Mouse (Mus musculus) 416B (cell line): ENCODE measurements around the gene Bcas3.

Experiments
- DNase-seq: peaks from one replicate; pipeline ENCODE4 v3.0.0; 2011; ENCODE audit warnings: low read depth

Gene Bcas3

DNA sequence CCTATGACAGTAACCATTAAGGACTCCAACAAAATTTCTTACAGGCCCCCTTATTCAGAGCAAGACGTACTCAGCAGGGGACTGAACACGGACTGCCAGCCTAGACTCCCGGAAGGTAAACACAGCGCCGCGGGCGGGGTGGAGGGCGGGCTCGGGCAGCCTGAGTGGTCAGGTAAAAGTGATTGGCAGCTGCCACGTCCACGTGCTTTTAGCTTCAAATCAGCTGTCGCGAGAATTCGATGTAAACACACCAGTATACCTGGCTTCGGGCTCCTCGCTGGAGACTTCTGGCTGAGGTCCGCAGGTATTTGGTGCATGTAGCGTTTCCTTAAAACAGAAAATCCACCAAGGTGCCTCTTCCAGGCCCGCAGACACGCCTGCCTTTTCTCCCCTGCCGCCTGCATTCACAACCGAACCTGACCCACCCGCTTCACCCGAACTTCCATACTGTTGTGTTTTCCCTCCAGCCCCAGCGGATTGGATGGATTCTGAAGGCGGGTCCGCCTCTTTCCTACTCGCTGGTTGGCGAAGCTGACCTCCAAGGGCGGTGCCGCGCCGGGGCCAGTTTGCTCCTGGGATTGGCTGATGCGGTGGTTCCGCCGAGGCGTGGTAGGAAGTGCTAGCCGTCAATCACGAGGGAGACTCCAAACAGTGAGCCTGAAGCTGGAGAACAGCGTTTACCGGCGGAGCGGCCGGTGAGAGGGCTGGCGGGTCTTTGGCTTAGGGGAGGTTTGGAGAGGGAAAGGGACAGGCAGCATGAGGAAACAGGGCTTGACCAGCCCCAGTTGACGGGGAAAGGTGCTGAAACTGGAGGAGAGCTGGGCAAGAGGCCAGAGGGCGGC lies at the start of gene Bcas3:
TSS of gene Bcas3 (plus strand) at position 629 of the 842 bp plus-strand sequence.
- peak; percentile 99 for DNase-seq

DNA sequence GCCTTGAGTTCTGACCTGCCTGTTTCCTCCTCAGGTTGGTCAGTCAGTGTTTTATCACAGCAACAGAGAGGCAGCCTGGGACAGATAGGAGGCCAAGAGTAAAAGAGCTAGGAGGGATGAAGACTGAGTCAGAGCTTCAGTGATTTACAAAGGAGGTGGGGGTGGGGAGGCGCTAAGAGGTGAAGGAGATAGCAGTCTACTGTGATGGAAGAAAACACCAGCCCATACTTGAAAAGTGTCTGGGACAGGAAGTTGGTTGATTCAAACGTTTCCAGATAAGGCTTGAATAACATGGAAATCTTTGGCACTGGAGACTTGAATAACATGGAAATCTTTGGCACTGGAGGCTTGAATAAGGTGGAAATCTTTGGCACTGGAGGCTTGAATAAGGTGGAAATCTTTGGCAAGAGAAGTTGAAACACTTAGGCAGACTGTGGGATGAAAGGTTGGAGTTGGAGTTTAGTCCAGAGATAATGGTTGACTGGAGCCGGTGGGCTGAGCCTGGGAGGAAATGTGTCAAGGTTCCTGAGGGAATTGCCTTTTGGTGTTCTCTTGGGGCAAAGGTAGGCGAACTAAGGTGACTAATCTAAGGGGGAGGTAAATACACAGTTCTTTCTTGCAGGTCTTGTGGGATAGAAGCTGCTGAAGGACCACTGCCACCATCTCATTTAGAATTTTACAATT lies 46.2 kb upstream of the Bcas3 start:
- peak; percentile 28 for DNase-seq

DNA sequence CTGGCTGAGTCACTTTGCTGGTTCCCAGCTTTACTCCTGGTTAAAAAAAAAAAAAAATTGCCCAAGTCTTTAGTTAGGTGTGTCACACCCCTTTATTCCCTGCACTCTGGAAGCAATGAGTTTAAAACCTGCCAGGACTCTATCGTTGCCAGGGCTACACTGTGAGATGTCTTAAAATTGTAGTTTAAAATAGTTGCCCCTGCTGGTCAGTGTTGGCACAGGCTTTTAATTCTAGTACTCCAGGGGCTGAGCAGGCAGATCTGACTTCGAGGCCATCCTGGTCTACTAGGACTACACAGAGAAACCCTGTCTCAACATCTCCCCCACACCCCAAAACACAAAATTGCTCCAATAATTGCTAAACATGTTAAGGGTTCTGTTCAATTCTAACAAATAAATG lies 44.2 kb upstream of the Bcas3 start:
- DNase-seq = peak; percentile 36

DNA sequence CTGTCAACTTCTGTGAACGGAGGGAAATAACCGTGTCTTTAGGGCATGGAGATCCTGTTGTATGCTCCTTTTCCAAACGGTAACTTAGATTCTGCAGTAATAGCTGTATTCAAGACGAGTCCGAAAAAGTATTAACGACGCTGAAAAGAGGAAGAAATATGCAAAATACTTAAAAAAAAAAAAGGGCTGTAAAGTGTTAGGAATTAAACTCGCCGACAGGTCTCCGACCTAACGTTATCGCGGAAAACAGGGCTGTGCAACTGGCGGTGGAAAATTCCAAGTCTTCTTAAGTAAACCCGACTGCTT lies 42.6 kb upstream of the Bcas3 start:
- DNase-seq = no peak

DNA sequence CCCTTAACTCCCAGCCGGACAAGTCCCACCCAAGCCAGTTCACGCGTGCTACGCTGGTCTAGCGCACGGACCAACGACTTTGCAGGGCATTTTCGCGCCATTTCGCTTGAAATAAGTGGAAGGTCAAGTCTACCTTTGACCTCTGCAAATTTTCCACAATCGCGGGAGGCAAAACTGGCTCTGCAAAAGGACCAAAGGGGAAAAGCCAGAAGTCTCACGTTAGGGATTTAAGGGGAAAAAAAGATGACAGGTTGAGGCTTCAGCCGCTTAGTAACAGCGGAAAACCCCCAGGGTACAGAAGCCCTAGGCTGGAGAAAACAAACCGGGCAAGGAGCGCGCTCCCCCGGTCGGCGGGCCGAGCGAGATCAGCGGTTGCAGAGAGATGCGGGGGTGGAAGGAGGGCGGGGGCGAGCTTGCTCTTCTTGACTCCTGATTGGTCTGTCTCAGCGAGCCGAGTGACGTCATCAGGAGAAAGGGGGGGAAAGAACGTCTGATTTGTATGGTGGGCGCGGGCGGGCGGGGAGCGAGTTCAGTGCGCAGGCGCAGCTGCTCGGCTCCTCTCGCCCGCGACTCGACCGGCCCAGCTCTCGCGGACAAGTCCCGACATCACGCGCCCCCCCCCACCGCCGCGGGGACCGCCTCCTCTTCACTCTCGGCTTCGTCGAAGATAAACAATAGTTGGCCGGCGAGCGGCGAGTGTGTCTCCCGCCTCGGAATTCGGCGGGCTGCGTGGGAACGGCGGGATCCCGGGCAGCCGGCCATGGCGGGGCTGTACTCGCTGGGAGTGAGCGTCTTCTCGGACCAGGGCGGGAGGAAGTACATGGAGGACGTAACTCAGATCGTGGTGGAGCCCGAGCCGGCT lies 42.0 kb upstream of the Bcas3 start, which contains the start of gene Ppm1d:
TSS of gene Ppm1d (plus strand) at position 532 of the 862 bp plus-strand sequence.
- DNase-seq = peak; percentile 99

DNA sequence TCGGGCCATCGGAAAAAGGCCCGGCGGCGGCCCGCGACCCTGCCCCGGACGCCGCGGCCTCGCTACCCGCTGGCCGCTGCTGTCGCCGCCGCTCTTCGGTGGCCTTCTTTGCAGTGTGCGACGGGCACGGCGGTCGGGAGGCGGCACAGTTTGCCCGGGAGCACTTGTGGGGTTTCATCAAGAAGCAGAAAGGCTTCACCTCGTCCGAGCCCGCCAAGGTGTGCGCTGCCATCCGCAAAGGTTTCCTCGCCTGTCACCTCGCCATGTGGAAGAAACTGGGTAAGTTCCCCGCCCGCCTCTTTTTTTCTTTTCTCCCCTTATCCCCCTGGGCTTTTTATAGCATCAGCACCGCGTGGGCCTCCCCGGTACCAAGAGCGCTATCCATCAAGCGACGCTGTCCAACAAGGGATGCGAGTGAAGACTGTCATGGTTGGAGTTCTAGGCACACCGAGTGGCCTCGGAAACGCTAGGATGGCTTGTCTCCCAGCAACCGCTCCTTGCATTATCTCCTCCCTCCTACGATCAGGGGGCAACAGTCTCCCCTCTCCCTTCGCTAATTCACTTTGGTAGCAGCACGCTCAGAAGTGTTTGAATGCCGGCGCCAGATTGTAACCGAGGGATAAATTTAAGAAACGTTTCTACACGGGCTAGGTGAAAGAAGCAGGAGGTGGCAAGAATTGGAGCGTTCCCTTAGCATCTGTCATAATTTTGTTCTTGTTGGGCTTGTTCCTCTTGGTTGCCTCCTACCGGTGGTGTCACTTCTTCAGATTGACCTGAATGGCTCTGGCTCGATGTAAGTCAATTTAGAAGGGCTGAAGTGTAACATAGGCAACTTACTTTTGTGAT lies 41.1 kb upstream of the Bcas3 start:
- peak; percentile 83 for DNase-seq

DNA sequence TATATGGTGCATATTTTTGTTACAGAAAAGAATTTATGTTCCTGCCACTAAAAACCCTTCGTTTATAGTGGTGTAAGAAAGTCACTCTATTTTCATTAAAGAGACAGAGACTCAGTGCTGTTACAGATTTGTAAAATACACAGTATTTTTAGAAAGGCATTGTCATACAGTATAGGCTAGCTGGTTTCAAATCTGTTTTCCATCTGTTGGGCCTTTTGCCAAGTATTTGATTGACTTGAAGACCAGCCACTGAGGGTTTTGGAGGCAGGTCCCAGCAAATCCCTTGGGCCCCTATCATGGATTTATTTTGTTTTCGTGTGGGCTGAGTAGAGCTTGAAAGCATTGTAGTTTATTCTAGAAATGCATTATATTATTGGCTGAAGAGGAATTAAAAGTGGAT lies 40.1 kb upstream of the Bcas3 start:
- peak; percentile 89 for DNase-seq

DNA sequence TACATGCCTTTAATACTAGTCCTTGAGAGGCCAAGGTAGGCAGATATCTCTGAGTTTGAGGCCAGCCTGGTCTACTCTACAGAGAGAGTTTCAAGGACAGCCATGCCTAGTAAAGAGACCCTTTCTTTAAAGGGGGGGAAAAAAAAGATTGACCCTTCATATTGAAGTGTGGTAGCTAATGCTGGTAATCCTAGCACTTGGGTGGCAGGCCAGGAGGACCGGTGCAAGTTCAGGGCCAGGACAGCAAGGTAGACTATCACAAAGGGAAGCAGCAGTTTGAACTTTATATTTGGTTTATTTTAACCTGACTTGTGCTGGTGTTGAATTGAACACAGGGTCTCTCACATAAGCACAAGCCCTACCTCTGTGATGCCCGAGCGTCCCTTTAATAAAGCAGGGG lies 39.6 kb upstream of the Bcas3 start:
- no peak for DNase-seq

DNA sequence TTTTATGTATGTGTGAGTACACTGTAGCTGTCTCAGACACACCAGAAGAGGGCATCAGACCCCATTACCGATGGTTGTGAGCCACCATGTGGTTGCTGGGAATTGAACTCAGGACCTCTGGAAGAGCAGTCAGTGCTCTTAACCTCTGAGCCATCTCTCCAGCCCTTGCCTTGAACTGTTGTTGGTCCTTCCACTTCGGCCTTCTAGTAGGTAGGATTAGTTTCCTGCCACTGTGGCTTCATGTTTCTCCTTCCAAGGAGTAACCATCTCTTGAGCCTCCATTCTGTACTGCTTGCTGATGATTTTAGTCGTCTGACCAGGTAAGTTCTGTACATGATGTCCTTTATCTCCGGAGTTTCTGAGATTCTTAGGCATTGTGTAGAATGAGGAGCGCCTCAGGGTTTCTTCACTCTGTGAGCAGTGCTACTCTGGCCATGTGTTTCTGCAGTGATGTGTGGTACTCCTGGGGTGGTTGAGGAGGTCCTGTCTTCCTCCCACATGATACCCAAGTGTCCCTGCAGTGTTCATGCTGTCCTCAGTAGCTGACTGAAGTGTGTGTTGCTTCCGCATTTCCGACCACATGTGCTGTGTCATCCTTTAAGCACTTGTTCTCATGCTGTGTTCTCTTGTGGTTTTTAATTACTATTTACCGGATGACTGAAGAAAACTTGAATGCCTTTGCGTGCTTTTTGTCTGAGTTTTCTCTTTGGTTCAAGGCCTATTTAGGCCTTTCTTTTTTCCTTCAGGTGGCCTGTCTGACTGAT lies 29.2 kb upstream of the Bcas3 start:
- DNase-seq = peak; percentile 93

DNA sequence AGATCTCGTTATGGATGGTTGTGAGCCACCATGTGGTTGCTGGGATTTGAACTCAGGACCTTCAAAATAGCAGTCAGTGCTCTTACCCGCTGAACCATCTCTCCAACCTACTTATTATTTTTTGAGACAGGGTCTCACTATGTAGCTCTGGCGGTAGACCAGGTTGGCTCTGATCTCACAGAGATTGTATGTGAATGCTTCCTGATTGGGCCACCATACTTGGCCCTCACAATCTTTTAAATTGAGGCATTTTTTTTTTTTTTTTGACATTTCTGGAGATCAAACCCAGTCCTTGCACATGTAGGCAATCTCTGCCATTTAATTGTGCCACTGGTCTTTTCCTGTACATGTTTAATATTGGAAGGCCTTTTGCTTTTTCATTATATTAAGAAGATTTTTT lies 24.2 kb upstream of the Bcas3 start:
- DNase-seq = no peak

DNA sequence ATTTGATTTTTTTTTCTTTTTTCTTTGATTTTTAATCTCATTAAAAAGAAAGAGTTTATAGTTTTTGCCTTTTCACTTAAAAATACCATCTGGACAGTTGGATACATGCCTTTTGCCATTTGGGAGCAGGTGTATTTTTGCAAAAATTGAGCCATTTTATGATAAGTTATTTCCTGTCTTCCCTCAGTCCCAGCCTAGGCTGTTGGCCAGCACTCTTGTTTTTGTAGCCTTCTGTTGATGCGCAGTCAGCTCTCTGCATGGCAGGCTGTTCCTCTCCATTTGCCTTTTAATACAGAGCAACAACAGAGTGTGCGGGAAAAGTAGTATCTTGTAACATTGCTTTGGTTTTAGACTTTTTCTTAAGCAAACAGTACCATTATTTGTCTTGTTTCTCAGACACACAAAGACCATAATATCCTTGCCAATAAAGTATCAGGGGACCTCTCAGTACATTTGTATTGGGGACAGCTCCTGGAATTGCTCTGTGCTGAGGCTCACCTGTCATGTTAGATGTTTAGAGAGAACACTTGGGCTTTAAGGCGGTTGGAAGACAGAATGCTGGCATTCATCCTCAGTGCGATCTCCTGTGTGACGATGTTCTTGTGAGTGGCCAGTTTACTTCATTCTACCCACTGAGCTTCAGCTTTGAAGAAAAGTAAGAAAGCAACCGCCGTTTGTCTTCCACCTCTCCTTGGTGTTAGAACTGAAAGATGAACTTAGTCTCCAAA lies 23.6 kb upstream of the Bcas3 start:
- no peak for DNase-seq

DNA sequence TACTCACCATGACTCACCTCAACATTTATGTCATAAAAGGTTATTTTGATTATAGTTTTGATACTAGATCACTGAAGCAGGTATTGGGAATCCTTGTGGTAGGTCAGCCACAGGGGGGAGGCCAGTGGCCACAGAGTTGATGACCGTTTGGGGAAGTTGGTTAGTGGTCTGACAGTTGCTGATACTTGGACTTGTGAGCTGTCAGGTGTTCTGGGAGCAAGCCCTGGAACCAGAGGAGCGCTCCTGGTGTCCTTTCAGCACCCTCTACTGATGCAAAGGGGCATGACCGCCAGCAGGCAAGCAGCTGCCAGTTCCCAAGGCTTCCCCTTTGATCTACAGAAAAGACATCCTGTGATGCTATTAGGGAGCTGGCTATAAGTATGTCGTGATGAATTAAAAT lies 18.2 kb upstream of the Bcas3 start:
- peak; percentile 78 for DNase-seq

DNA sequence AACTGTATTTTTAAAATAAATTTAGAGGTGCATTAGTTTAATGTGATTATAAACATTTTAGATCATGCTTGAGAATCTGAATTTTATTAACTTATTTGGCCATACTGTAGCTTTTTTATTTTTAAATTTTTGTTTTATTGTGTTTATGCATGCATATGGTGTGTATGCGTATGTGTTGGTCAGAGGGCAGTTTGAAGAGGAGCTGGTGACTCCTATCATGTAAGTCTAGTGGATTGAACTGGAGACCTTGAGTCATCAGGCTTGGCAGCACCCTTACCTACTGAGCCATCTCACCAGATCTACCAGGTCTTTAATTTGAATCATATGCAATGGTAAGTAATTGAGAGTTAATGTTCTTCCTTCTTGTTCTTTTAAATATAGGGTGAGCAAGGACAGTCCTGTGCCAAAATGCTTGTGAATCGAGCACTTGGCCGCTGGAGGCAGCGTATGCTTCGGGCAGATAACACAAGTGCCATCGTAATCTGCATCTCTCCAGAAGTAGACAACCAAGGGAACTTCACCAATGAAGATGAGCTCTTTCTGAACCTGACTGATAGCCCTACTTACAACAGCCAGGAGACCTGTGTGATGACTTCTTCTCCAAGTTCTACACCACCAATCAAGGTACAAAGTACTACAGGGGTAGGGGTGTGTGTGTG lies 13.7 kb upstream of the Bcas3 start:
- DNase-seq = no peak

DNA sequence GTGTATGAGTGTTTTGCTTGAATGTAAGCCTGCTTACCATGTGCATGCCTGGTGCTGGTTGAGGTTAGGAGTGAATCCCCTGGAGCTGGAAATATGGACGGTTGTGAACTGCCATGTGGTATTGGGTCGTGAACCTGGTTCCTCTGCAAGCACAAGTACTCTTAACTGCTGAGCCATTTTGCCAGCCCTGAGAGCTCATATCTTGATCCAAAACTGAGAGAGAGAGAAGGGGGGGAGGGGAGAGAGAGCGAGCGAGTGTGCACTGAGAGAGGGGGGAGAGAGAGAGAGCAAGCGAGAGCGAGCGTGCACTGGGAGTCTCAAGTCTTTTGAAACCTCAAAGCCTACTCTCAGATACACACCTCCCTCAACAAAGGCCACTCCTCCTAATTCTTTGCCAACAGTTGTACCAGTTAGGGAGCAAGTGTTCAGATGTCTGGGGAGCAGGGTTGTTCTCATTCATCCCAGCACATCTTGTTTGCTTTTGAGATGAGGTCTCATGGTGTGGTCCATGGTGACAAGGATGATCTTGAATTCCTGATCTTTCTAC lies 12.8 kb upstream of the Bcas3 start:
- DNase-seq = no peak

DNA sequence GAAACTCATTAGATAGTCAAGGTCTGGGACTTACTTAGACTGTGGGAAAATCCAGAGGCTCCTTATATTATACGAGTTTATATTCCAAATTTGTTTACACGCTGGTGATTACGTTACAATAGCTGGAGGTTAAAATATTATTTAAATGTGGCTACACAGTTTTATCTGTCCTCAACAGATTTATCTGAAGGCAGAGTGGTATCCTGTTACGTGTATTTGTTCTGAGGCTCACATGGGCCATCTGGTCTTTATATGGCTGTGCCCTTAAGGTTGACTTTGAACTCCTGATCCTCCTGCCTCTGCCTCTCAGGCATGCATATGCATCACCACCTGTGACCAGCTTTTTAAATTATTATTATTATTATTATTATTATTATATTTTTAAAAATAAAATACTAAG lies 852 bp downstream of the Bcas3 start:
- DNase-seq = peak; percentile 39

DNA sequence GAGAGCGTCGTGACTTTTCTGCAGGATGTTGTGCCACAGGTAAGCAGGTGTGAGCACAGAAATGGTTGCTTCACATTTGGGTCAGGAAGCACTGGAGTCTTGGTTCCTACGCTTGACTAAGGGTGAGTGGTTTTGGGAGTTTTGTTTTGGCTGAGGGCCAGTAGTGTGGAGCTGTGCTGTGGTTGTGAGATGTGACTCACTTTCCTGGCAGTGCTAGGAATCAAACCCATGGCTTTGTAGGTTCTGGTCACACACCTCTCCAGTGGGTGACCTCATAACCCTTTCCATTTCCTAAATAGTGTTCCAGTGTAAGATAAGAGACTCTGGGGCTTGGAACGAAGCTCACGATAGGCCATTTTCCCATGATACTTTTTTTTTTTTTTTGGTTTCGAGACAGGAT lies 6.7 kb downstream of the Bcas3 start:
- DNase-seq = peak; percentile 93

DNA sequence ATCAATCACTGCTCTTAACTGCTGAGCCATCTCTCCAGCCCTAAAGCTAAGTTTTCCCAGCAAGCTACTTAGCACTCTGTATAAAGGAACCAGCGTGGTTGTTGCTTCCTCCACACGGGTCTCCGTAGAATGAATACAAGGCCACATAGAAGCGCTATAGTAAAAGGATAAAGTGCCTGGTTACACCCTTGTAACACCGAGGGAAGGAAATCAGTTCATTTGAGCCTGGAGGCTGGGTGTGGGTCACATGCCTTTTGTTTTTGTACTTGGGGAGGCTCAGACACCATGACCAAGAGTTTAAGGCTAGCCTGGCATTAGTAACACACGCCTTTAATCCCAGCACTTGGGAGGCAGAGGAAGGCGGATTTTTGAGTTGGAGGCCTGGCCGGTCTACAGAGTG lies 8.7 kb downstream of the Bcas3 start:
- DNase-seq = no peak

DNA sequence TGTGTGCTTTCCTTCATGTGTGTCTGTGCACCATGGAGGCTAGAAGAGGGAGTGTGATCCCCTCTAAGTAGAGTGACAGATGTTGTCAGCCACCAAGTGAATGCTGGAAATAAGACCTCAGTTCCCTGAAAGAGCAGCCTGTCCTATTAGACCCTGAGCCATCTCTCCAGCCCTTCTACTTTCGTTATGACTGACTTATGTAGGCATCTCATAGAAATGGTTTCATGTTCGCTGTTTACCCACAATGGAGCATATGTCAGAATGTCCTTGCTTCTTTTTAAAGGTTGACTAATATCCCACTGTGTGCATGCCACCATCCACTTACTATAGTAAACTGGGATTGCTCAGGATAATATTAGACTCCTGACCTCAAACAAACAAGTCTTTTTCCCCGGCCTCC lies 13.2 kb downstream of the Bcas3 start:
- DNase-seq = no peak

DNA sequence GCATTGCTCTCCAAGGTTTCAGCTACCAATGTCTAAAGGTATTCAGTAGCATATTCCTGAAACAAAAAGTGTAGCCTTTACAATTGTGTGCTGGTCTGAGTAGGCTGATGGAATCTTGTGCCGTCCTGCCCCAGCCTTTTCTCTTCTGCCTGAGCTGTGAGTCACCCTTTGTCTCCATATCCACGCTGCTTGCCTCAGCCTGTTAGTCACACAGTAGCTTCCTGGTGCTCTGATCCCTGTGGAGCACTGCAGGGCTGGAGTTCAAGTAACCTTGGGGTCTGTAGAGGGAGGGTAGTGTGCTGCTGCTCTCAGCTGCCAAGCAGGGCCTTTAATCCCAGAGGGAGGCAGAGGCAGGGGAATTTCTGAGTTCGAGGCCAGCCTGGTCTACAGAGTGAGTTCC lies 14.9 kb downstream of the Bcas3 start:
- DNase-seq = peak; percentile 54
